Mouse (Mus musculus): ENCODE measurements around the gene Csrnp3.

The Csrnp3 gene

DNA sequence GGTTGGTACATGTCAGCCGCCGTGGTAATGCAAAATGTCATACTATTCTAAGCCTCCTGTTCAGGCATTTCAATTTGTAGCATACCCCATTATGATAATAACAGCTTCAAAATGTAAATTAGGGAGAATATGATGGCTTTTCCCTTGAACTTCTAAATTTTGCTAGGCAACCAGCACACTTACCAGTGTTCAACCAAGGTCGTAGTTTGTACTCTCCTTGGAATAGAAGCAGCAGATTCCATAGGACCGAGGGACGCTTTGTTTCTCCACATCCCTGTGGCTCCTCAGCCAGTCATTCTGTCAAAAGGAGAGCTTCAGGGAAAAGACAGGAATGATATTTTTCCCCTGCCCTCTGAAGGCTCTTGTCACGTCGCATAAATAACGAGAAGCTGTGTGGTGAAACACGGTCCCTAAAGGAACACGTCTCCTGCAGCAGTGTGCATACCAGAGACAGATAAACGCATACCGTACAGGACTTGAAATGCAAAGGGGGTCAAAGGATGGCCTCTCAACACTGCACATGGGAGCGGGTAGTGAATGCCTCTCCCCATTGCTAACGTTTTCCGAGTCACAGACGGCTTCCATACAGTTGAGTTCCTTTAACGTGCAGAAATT, 108.3 kb downstream of the Csrnp3 start:
- no peak for DNase-seq

DNA sequence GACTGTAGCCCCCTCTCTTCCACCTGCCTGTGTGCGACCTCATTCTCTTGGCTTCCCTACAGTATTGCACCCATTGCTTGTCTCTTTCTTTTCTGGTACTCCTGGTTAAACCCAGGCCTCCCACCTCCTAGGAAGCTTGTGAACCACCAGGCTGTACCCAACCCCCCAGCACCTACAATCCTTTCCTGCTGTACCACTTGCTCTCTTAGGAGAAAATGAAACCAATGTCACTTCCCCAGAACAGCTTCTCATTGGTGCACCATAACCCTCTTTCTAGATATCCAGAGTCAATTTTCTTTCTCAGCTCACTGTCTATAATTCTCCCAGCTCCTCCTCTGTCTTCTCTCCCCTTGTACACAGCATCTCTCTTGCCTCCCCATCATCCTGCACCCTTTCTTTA, 110.2 kb downstream of the Csrnp3 start:
- no peak for DNase-seq

DNA sequence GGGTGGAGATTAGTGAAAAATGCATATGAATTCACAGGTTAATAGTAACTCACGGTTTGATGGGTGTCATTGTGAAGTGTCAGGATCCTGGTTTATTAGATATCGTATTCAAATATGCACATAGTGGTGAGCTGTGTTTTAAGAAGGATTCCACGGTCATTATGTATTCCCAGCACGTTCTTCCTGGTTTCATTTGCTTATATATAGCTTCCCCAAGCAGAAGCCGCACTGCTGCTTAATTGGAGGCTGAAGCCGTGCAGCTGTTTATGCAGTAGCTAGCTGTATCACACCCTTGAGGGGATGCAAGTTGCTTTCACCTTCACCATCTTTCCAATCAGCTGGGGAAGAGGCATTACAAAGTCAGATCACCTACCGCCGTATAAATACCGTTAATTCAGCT, 111.2 kb downstream of the Csrnp3 start:
- DNase-seq: no peak

DNA sequence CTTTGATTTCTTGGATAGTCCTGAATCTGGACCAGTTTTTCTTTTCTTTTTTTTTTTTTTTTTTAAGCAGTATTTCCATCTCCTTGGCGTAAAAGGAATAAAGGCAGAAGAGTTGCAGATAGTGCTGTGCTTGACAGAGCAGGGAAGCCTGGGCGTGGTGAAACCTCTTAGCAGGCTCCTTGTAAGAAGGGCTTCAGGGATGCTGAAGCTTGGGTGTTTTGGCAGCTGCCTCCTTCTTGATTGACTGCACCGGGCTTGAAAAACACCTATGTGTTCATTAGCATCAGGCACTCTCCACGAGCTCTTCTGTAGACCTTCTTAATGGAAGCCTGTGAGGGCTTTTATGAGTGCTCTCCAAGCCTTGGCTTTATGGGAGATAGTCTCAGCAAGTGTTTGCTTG, 117.9 kb downstream of the Csrnp3 start:
- DNase-seq: no peak

DNA sequence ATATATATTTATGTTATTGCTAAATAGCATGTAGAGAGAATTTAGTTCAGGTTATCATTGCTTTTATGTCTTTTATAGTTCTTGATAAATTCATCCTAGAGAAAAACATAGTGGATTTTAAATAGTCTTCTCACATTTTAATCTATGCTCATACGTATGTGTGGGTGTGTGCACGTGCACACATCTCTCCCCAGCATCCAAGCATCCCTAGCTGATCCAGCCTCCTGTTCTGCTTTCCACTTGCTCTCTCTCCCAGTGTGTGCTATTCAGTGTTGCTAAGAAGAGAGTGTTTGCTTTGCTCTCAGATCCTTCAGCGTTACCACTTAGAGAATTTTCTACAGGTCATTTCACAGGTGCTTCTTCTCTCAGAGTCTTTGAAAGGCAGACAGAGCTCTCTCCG, 123.2 kb downstream of the Csrnp3 start:
- DNase-seq: no peak

DNA sequence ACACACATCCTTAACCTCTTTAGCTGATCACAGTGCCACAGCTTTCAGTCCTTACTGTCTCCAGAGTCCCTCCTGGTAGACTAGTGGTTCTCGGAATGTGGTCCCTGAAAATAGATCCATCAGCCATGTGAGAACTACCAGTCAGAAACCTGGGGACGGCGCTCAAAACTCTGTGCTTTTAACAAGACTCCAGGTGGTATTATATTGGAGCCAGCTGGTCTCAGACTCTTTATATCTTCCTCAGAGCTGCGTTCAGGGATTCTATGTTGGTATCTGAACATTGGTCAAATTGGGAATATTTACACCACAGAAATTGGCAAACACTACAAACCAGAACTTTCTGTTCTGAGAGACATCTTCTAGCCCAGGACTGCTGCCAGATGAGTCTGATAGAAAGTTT, 128.3 kb downstream of the Csrnp3 start:
- DNase-seq: no peak

DNA sequence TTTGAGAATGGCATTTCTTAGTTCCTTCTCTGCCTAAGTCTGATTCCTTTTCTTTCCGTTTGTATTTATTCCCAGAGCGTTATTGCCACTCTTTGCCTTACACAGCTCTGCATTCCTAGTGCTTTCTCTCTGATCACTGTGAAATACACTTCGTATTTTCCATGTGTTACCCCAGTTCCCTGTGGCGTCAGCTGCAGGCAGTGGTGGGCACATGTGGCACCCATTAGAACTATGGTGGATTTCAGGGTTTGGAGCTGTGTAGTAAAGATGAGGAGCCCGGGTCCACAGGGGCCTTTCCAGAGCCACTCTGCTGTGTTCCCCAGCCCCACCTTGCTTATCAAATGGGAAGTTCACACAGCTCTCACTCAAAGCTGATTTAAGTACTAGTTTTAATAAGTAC, 129.8 kb downstream of the Csrnp3 start:
- DNase-seq: no peak

DNA sequence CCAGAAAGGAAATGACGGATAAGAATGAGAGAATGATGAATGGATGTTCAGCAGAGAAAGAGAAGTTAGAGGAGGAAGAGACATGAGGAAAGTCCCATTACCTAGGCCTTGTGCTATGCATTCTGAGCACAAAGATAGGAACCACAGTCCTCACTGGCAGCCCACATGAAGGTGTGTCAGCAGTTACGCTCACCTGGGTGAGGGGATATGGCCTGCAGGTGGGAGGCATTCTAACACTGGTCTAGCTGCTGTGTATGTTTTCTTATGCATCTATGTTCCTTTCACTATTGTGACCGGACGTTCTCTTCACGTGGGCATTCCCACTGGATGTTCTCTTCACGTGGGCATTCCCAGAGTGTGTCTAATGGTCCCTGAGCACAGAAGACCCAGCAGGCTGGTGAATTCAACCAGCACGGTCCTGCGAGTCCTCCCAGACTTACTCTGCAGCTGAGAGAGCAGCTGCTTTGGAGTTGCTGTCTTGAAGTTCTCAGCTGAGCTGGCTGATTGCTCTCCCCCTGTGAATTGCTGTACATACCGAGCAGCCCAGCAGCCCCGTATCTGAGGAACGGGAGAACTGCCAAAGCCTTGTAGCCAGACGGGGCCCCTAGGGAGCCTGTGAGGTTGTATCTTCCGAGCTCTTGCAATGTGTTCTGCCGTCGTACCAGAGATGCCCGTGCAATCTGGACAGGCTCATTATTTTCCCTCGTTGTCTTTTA, 133.9 kb downstream of the Csrnp3 start:
- DNase-seq: no peak

DNA sequence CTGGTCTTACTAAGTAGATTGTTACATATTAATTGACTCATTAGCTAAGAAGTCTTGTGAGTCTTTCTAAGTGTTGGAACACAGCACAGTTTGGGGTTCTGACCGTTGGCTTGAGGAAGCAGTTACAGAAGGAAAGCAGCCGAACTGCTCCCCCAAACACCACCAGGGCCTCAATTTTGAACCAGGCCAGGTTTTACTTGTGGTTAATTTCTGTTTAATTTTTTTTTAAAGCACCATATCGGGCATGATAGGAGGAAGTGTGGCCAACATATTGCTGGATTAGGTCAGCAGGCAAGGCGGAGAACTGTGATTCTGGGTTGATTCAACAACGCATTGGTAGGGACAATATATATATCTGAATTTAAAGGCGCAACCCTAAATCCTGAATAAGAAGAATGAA, 135.9 kb downstream of the Csrnp3 start:
- no peak for DNase-seq

DNA sequence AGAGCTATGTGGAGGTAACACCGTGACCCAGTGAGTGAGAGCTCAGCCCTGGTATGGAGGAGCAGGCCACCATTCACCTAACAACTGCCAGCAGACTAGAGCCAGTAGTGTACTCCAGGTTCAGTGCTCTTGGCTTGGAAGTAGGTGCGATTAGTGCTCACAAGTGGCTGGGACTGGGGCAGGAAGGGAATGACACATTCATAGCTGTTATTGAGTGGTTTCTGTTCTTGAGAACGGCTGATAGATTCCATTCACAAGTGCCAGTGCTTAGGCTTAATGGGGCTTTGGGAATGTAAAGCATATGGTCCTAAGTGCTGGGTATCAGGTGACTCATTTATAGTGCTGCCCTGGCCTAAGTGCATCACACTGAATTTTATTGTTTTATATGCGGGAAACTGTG, 136.4 kb downstream of the Csrnp3 start:
- DNase-seq: no peak

DNA sequence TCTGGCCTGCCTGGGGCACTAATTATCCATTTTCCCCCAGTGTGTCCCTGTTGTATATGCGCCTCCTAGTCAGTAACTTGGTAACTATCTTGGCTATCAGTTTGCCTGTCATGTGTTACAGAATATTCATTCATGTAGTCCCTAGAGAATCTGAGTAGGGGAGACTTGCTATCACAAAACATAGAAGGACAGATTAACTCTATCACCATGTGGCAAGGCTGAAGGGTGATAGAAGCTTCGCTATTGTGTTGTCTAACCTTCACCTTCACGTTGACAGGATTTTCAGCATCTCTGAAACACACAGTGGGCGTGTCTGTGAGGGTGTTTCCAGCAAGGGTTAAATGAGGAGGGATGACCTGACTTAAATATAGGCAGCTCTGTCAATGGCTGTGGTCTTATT, 140.1 kb downstream of the Csrnp3 start:
- DNase-seq: no peak

DNA sequence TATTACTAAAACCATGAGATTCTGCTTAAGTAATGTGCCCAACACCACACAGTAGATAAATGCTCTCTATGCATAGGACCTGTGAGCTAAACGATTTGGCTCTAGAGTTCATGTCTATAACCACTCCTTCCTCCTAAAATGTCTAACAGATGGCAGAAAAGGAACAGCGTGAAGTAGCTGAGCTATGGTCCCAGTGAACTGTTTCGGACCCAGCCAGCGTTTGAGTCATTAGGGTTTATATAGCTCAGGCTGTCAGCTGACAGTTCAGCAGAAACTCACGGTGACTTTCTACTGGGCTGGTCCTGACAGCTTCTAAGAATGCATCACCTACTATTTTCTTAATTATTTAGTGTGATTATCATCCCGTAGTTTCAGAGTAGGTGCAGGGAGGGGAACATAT, 141.5 kb downstream of the Csrnp3 start:
- no peak for DNase-seq

DNA sequence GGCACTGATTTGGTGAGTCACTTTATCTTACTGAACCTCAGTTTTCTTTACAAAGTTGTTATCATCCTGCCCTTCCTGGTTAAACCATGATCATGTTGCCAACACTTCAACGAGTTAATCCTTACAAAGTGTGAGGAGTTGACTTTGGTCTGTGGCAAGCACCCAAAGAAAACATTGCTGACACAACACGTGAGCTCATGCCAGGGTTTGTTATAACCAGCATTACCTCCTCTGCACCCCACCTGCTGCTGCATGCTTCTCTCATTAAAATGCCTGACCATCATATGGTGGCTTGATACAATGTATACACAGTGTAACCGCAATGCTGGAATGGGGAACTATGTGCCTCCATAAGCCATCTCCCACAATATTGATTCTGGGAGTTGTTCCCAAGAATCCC, 142.0 kb downstream of the Csrnp3 start:
- no peak for DNase-seq

DNA sequence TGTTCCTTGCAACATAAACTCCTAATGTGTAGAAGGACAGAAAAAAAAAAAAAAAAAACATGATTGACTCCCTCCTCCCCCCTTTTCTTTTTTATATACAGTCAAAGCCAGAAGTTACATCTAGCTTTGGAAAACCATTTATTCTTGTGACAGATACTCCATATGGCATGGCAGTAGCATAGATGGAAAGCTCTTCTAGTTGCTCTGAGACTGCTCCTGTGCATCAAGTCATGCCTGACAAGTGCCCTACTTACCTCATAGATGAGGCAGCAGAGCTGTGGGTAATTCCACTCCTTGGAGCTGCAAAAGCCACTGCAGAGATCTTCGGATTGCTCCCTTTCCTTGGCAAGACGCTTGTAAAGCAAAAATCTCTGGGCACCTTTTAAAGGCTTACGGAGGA, 143.2 kb downstream of the Csrnp3 start:
- DNase-seq: no peak

DNA sequence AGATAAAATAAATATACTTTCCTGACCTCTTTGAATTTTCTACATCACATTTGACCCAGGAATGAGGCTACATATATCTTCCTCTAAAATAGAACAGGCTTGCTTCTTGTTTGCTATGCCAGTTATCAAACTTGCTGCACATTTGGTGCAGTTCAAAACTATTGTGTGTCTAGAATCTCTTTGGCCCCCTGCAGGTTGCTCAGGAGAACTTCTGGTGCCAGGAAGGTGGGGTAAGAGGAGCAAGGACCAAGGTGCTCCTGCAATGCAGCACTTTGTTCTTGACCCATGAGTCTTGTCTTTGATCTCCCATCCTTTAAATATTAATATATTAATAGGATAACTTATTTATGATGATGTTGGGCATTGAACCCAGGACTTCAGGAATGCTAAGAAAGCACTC, 144.5 kb downstream of the Csrnp3 start:
- DNase-seq: no peak

DNA sequence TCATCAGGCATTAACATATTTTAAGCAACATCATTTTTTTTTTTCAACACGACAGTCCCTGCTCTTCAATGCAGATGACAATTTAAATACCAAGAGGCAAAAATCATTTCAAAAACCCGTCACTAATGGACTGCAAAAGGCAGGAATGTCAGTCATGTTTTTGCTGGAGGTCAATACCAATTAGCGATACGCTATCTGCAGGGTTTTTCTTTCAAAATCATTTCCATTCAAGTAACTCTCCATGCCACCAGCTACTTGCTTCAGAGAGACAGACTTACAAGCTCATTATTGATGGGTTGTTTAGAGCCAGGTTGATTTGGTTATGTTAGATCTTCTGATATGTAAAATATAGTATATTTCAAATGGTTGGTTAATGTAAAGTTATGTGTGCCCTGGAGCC, 145.2 kb downstream of the Csrnp3 start:
- DNase-seq: no peak

DNA sequence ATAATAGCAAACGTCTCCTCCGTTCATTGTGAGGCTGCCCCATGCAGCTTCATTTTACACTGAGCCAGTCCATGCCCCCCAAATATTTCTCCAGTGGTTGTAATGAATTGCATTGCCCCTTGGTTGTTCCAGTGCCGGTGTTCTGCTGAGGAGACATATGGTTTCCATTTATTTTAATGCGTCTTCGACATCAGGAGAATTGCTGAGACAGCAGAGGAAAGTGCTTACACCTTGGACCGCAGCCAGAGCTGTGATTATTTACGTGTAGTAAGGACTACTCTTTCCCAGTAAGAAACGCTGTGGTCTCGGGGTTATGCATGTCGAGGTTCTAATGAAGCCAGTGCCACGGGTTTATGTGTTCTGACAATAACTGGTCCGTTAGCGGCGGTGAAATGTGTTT, 147.8 kb downstream of the Csrnp3 start:
- no peak for DNase-seq

DNA sequence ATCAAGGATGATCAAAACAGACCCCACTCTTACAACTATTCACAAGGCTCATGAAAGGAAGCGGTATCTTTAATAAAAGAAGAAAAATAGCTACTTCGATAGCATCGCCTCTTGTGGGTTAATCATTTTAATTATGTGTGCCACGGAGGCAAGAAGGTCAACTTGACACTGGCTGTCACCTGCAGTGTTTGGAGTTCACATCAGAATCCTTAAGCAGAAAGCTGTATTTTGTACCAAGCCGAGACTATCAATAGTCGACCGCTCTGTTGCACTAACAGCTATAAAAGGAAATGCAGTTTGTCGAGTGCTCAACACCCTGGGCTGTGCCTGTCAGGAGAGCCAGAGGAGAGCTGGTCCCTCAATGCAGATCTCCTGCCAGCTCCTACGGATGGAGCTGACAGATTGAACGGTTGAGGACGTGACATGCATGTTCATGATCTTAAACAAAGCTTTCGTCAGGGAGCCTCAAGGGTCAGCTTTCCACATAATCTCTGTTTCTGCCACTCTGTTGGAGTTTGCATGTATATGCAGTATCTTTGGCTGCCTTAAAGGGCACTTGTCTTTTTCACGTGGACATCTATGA, 149.4 kb downstream of the Csrnp3 start:
- DNase-seq: no peak

DNA sequence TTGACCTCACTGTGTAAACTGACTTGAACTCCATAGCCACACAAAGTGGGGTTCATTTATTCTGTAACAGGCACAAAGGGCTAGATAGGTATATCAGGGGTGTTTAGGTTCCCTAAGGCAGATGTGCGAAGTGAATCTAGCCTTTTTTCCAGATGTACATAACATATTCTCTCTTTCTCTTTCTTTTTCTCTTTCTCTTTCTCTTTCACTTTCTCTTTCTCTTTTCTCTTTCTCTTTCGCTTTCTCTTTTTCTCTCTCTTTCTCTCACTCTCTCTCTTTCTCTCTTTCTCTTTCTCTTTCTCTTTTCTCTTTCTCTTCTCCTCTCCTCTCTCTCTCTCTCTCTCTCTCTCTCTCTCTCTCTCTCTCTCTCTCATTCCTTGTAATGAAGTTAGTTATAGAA, 153.2 kb downstream of the Csrnp3 start:
- no peak for DNase-seq

DNA sequence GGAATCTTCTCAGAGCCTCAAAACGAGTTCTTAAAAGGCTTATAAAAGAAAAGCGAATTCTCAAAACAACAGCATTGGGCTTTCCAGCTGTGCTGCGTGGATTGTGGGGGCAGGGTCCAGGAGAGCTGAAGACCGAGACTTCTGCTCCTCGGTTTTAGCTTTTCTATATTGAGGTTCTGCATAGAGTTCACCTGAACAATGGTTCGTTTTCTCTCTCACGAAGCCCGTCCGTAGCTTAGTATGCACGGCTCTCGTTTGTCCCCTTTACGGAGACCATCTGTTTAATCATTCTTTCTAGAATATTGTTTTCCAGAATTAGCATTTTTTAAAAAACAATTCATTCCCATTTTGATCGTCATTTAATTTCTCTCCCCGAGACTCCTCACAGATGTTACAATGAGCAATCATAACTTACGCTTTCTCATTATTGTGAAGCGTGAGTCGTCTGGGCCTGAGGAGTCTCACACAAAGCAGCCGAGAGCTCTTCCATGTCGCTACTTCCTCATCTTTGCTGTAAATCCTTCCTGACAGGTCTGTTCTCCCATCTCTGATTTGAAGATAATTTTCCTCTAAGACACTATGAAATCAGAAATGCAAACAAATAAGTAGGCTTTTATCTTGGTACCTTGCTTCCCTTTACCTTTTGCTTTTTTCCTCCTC, 163.6 kb downstream of the Csrnp3 start:
- DNase-seq: no peak

DNA sequence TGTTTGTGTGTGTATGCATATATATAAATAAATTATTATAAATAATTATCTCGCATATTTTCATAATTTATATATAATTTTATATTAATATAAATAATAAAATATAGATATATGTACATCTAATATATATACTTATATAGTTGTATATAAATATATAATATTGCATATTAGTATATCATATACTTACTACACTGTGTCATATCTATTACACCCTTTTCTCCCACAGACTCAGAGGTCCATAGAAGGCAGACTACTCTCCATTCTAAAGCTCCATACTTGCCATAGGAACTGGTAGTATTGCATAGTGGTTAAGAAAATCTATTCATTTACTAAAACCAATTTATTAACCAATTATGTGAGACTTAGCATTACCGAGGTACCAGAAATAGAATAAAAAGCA, 164.1 kb downstream of the Csrnp3 start:
- DNase-seq: no peak

DNA sequence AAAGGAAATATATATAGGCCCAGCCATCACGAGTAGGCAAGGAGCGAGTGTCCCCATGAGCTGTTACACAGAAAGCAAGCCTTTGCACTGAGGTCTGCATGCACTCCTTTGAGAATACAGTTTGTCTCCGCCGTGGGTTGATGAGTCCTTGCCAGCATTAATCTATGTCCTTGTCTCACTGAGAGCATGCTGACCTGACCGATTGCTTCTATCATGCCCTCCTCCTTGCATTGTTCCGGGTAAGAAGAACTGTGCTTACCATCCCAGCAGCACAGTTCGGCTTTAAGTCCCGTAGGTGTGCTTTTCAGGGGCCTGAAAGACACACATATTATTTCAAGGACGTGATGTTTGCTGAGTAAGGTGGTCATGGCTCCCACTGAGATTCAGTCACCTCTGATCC, 173.1 kb downstream of the Csrnp3 start:
- DNase-seq: no peak

DNA sequence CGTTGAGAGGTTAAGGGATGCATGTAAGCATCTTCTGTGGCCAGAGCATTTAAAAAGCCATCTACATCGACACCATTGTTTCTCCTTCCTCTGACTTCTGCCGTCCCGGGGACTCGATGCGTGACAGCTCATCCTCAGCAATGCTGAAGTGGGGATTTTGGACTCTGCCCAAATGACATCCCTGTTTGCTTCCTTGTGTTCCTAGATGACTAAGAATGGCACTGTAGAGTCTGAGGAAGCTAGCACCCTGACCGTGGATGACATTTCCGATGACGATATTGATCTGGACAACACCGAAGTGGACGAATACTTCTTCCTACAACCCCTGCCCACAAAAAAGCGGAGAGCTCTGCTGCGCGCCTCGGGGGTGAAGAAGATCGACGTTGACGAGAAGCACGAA, 173.7 kb downstream of the Csrnp3 start:
- no peak for DNase-seq

DNA sequence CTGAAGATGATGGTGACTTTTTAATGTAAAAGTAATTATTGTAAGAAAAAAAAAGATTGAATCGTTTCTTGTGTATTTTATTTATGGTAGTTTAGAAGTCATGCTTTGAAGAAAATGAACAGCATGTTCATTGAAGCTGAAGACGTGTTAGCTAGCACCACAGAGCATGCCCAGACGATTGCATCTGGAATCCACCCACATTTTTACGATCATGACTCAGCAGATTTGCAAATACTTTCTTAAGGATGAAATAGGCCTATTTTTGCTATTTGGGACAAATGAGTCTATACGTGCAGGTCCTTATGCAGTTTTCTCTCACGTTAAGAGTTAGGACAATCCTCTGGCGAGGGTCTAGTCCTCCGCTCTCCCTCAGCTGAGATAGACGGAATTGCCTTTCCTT, 177.9 kb downstream of the Csrnp3 start:
- no peak for DNase-seq
